Mouse (Mus musculus): ENCODE results near the gene Hist1h2bl. TPM values are rescaled to one million over a fixed set of nuclear protein-coding genes. Genes with fewer than 3 reads are reported as not detected.

Hist1h2bl gene
- total RNA-seq, 2 experiments from 2014 or later: 3.9 to 6.5 TPM

DNA sequence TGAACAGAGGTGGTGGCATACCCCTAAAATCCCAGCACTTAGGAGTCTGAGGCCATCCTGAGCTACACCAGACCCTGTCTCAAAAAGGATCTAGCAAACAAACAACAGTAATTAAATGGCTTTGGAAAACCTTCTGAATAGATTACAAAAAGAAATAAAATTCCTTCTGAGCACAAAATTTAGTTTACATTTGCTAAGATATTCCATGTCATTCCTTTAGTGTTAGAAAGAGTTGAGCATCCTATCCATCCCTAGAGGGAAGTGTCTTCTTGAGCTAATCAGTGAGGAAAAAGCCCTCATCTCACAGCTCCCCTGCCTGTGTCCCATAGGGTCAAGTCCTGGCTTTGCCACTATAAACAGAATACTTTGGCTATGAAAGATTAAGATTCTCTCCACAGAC lies 18.1 kb downstream of the Hist1h2bl start, which contains the start of gene Olfr1359:
Gene Olfr1359, plus strand, starts transcription at position 301 of the 400 bp plus-strand sequence.
- intact Hi-C loops (cut with DNase I): no loop called here
- no peak for TF ChIP-seq CTCF (IDR thresholded peaks at IDR 0.05)
- H3K27ac ChIP-seq: no peak within 1 kb of the TSS
- no peak within 1 kb of the TSS for H3K4me3 ChIP-seq
- DNase-seq: no peak

DNA sequence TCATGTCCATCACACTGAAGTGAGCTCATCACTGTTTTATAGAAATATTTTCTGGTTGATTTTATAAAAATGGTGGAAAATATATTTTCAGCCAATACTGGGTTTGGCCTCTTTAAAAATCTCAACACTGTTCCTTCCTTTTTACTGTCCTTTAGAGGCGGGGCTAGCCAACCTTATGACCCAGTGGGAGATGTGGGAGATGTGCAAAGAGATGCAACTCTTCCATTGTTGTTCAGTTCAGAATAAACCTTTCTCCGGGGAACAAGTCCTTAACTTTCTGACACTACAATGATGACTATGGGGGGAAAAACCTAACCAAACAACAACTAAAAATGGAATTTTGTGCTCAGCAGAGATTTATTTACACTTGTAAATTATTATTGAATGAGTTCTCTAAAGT lies 38.6 kb downstream of the Hist1h2bl start, which contains the start of gene Olfr1360:
Gene Olfr1360, minus strand, starts transcription at position 101 of the 400 bp plus-strand sequence.
- intact Hi-C loops (cut with DNase I): no loop called here
- DNase-seq: no peak
- no peak for TF ChIP-seq CTCF (IDR thresholded peaks at IDR 0.05)

More for the DNA sequence above, 38.6 kb downstream of the Hist1h2bl start, which contains the start of gene Olfr1360:
- no peak within 1 kb of the TSS for H3K27ac ChIP-seq
- no peak within 1 kb of the TSS for H3K4me3 ChIP-seq

Small RNA genes within 50 kb of the gene (microRNA-seq; reads per million reads assigned to microRNA genes)
- gene Gm44357 (not detected), gene Gm44367 (not detected), gene Gm44454 (not detected)

Other genes starting within 250 kb of the Hist1h2bl start
- under 1 TPM; 0.14 to 0.15 TPM for gene Nkapl, start 247.6 kb downstream of the Hist1h2bl start, total RNA-seq (2021)
- under 1 TPM; 0.38 to 0.50 TPM for gene Zkscan4, start 237.2 kb downstream of the Hist1h2bl start, total RNA-seq (2021)
- not detected for gene Gm10065, start 236.7 kb downstream of the Hist1h2bl start, total RNA-seq (2021)
- 10 to 100 TPM; 21.8 to 23.3 TPM for gene AK157302, start 220.9 kb downstream of the Hist1h2bl start, total RNA-seq (2021)
- gene Gm11273, start 214.7 kb downstream of the Hist1h2bl start, total RNA-seq (2021): 100 to 1,000 TPM; 119 to 160 TPM
- 1 to 10 TPM; 4.7 to 6.1 TPM for gene Zkscan8, start 185.0 kb downstream of the Hist1h2bl start, total RNA-seq (2021)
- gene Olfr1366, start 173.3 kb downstream of the Hist1h2bl start, total RNA-seq (2021): not detected
- not detected for gene Olfr1535, start 156.2 kb downstream of the Hist1h2bl start, total RNA-seq (2021)
- gene Olfr1364, start 134.4 kb downstream of the Hist1h2bl start, total RNA-seq (2021): not detected
- not detected for gene Olfr1362, start 102.1 kb downstream of the Hist1h2bl start, total RNA-seq (2021)
- gene Olfr11, start 73.6 kb downstream of the Hist1h2bl start, total RNA-seq (2021): not detected
- not detected for gene Olfr1361, start 52.8 kb downstream of the Hist1h2bl start, total RNA-seq (2021)
- not detected for gene Olfr1360, start 38.7 kb downstream of the Hist1h2bl start, total RNA-seq (2021)
- not detected for gene Olfr1359, start 18.0 kb downstream of the Hist1h2bl start, total RNA-seq (2021)
- 1 to 10 TPM in 1 of 2 experiments, not detected in 1; 2.2 TPM for gene Hist1h2ai, start 279 bp upstream of the Hist1h2bl start, total RNA-seq (2021)
- gene Hist1h3h, start 1.5 kb upstream of the Hist1h2bl start, total RNA-seq (2021): 1 to 10 TPM; 1.2 to 2.1 TPM
- gene Hist1h2bm, start 5.9 kb upstream of the Hist1h2bl start, total RNA-seq (2021): 1 to 10 TPM in 1 of 2 experiments, not detected in 1; 1.2 TPM
- 1 to 10 TPM in 1 of 2 experiments, under 1 TPM in 1; 0.42 to 1.1 TPM for gene Hist1h4j, start 18.9 kb upstream of the Hist1h2bl start, total RNA-seq (2021)
- gene Hist1h4k, start 34.4 kb upstream of the Hist1h2bl start, total RNA-seq (2021): 10 to 100 TPM; 12.0 to 12.2 TPM
- under 1 TPM in 1 of 2 experiments, not detected in 1; 0.98 TPM for gene Hist1h2ak, start 37.7 kb upstream of the Hist1h2bl start, total RNA-seq (2021)
- 1 to 10 TPM in 1 of 2 experiments, not detected in 1; 1.4 TPM for gene Hist1h2bn, start 38.0 kb upstream of the Hist1h2bl start, total RNA-seq (2021)
- under 1 TPM; 0.45 to 0.69 TPM for gene Hist1h1b, start 64.5 kb upstream of the Hist1h2bl start, total RNA-seq (2021)
- gene Hist1h3i, start 67.2 kb upstream of the Hist1h2bl start, total RNA-seq (2021): 10 to 100 TPM; 10.1 to 10.3 TPM
- gene Hist1h2an, start 71.1 kb upstream of the Hist1h2bl start, total RNA-seq (2021): not detected
- 1 to 10 TPM in 1 of 2 experiments, not detected in 1; 1.1 TPM for gene Hist1h2bp, start 71.3 kb upstream of the Hist1h2bl start, total RNA-seq (2021)
- gene Hist1h2bq, start 94.1 kb upstream of the Hist1h2bl start, total RNA-seq (2021): 10 to 100 TPM; 16.2 to 21.6 TPM
- 1 to 10 TPM; 1.2 to 2.3 TPM for gene Hist1h2ao, start 94.3 kb upstream of the Hist1h2bl start, total RNA-seq (2021)
- gene Hist1h4m, start 95.6 kb upstream of the Hist1h2bl start, total RNA-seq (2021): 10 to 100 TPM; 50.3 to 50.9 TPM
- gene Hist1h4n, start 116.1 kb upstream of the Hist1h2bl start, total RNA-seq (2021): 1 to 10 TPM; 4.4 to 5.7 TPM
- gene Hist1h2ap, start 117.4 kb upstream of the Hist1h2bl start, total RNA-seq (2021): 1 to 10 TPM in 1 of 2 experiments, not detected in 1; 1.9 TPM
- 10 to 100 TPM; 16.0 to 21.3 TPM for gene Hist1h2br, start 117.6 kb upstream of the Hist1h2bl start, total RNA-seq (2021)
- under 1 TPM; 0.17 to 0.36 TPM for gene Zfp184, start 229.0 kb upstream of the Hist1h2bl start, total RNA-seq (2021)